Mouse (Mus musculus): ENCODE measurements around the gene Stra6l. TPM values are rescaled to one million over a fixed set of nuclear protein-coding genes. Genes with fewer than 3 reads are reported as not detected.

Gene Stra6l
- 1.7 TPM for polyA plus RNA-seq (2015; fragmentation: Illumina TruSeq; extraction: RNeasy Lipid Tissue Mini Kit (QIAGEN cat#74804); ENCODE audit: insufficient read depth, low read depth, low replicate concordance)

DNA sequence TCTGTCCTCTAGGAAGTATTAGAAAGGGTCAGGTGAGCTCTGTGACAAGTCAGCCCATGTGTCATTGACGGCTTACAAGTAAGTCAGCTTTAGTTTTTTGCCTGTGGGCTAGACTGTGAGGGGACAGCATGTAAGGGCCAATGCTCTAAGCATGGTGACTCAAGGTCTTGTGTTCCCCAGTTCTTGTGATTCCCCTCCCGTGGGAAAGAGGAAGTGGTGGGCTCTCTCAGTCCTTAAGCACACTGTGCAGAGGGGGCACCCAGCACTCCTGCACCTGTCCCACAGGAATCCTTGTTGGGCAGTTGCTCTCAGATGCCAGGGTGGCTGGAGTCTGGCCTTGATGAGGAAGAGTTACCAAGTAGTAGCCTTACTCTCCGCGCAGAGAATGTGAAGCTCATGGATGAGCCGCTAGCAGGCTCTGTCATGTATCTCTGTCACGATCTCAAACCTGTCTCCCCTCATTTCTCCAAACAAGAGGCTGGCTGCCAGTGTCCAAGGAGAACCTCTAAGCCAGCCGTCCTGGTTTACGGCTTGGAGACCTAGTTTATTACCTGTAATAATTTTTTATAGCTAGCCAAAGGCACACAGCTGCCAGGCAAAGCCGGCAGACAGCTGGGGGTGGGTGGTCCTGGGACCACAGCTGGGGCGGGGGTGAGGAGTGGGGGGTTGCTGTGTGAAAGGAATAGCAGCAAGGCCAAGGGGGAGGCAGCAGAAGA, at the start of gene Stra6l:
Gene Stra6l (plus strand): TSS at position 556 of the 716 bp plus-strand sequence.

GRCm38 (mm10) chr4:45798964-45799363, 49.5 kb upstream of the Stra6l start, which contains the start of gene Aldh1b1:
Gene Aldh1b1 (plus strand): TSS chr4:45799022.

GRCm38 (mm10) chr4:45826275-45827040, 22.0 kb upstream of the Stra6l start, which contains the start of gene Igfbpl1:
Gene Igfbpl1 (minus strand): TSS chr4:45826923.

GRCm38 (mm10) chr4:45890066-45890761, 41.8 kb downstream of the Stra6l start, which contains the start of gene Ccdc180:
Gene Ccdc180 (plus strand): TSS chr4:45890303.

Other genes starting within 250 kb of the Stra6l start
- 0.59 TPM for gene Aldh1b1, start 49.6 kb upstream of the Stra6l start, polyA plus RNA-seq (2015; fragmentation: Illumina TruSeq; extraction: RNeasy Lipid Tissue Mini Kit (QIAGEN cat#74804); ENCODE audit: insufficient read depth, low read depth, low replicate concordance)
- gene Igfbpl1, start 21.7 kb upstream of the Stra6l start, polyA plus RNA-seq (2015; fragmentation: Illumina TruSeq; extraction: RNeasy Lipid Tissue Mini Kit (QIAGEN cat#74804); ENCODE audit: insufficient read depth, low read depth, low replicate concordance), result not detected
- gene Ccdc180, start 41.6 kb downstream of the Stra6l start, polyA plus RNA-seq (2015; fragmentation: Illumina TruSeq; extraction: RNeasy Lipid Tissue Mini Kit (QIAGEN cat#74804); ENCODE audit: insufficient read depth, low read depth, low replicate concordance), result not detected
- gene Tdrd7, start 116.7 kb downstream of the Stra6l start, polyA plus RNA-seq (2015; fragmentation: Illumina TruSeq; extraction: RNeasy Lipid Tissue Mini Kit (QIAGEN cat#74804); ENCODE audit: insufficient read depth, low read depth, low replicate concordance), result 13.1 TPM
- 1.9 TPM for gene Tmod1, start 190.3 kb downstream of the Stra6l start, polyA plus RNA-seq (2015; fragmentation: Illumina TruSeq; extraction: RNeasy Lipid Tissue Mini Kit (QIAGEN cat#74804); ENCODE audit: insufficient read depth, low read depth, low replicate concordance)

Data from pancreas, adult 10 weeks (tissue).